Comparison of ENCODE assay signal across 8 mouse cellular contexts in the genomic region with DNA sequence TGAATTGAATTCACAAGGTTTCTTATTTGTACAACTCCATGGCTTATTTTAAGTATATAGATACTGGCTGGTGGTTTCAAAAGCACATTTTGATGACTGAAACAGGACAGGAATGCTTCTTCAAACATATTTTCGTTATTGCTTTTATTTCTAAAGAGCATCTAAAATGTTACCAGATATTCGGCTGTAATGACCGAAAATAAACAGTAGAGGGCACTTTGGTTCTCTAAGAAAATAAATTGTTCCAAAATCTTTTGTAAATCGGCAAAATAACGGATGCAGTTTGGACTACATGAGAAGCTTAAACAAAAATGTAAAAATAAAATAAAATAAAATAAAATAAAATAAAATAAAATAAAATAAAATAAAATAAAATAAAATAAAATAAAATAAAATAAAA.
DNase-seq lines count a peak whose midpoint lies in the region.

No protein-coding gene starts in this region.

- DNase-seq in cerebellum, adult 8-10 months: peak; percentile 47
- no peak for DNase-seq in cerebellum, postnatal 4 days (ENCODE audit: low spot score in 2 of 2)
- peak; percentile 50 for DNase-seq in layer of hippocampus, adult 11-12 months (ENCODE audit: low spot score)
- DNase-seq in layer of hippocampus, postnatal 36 days: no peak
- peak; percentile 28 for DNase-seq in MEL-GATA-1-ER (ENCODE audit: extremely low read depth, low read depth)
- DNase-seq in induced T-regulatory cell, adult 2 months (ENCODE audit: low read depth): peak; percentile 57
- no peak for DNase-seq in right cerebral cortex, adult 18-20 months
- no peak for DNase-seq in spleen, postnatal 4 days (ENCODE audit: low spot score in 2 of 2)

Comparison
In these comparisons a context has a peak if more than half of its experiments do, and no peak if none do; other contexts are left out.
1. DNase-seq: peak in cerebellum, adult 8-10 months (single experiment), layer of hippocampus, adult 11-12 months (single experiment), MEL-GATA-1-ER (single experiment) and induced T-regulatory cell, adult 2 months (single experiment); none in cerebellum, postnatal 4 days (0 of 2), layer of hippocampus, postnatal 36 days (0 of 2), right cerebral cortex, adult 18-20 months (single experiment) and spleen, postnatal 4 days (0 of 2).